Mouse (Mus musculus) thymus, postnatal 14 days (tissue): ENCODE measurements around the gene Tnfrsf25.
A peak's percentile ranks its signal among the peaks of the same experiment; 100 is the strongest.

Experiments
- DNase-seq: peaks from one replicate; pipeline ENCODE4 v3.0.0; 2021

Tnfrsf25 gene

GRCm38 (mm10) chr4:152094233-152094632, 21.5 kb upstream of the Tnfrsf25 start:
- DNase-seq = no peak

GRCm38 (mm10) chr4:152095937-152096910, 19.5 kb upstream of the Tnfrsf25 start:
- DNase-seq = peak; percentile 79

- no peak for DNase-seq
These were observed 18.8 kb upstream of the Tnfrsf25 start for GRCm38 (mm10) chr4:152096927-152097326.

GRCm38 (mm10) chr4:152097911-152098799, 17.6 kb upstream of the Tnfrsf25 start:
- no peak for DNase-seq

GRCm38 (mm10) chr4:152100541-152100940, 15.2 kb upstream of the Tnfrsf25 start:
- DNase-seq = no peak

- no peak for DNase-seq
These were observed 14.6 kb upstream of the Tnfrsf25 start for GRCm38 (mm10) chr4:152101081-152101653.

GRCm38 (mm10) chr4:152101921-152102320, 13.8 kb upstream of the Tnfrsf25 start:
- DNase-seq = no peak

- peak; percentile 87 for DNase-seq
These were observed 12.7 kb upstream of the Tnfrsf25 start for GRCm38 (mm10) chr4:152103025-152103424.

- no peak for DNase-seq
These were observed 9.0 kb upstream of the Tnfrsf25 start for GRCm38 (mm10) chr4:152106746-152107145.

- peak; percentile 42 for DNase-seq
These were observed 8.2 kb upstream of the Tnfrsf25 start for GRCm38 (mm10) chr4:152107493-152107892.

- no peak for DNase-seq
These were observed 7.7 kb upstream of the Tnfrsf25 start for GRCm38 (mm10) chr4:152107971-152108509.

GRCm38 (mm10) chr4:152108673-152109072, 7.1 kb upstream of the Tnfrsf25 start:
- no peak for DNase-seq

- DNase-seq = no peak
These were observed 6.2 kb upstream of the Tnfrsf25 start for GRCm38 (mm10) chr4:152109509-152109908.

- no peak for DNase-seq
These were observed 5.0 kb upstream of the Tnfrsf25 start for GRCm38 (mm10) chr4:152110689-152111088.

GRCm38 (mm10) chr4:152112329-152112728, 3.4 kb upstream of the Tnfrsf25 start:
- no peak for DNase-seq

- DNase-seq = no peak
These were observed 1.7 kb upstream of the Tnfrsf25 start for GRCm38 (mm10) chr4:152114080-152114479.

- DNase-seq = no peak
These were observed 1.8 kb downstream of the Tnfrsf25 start for GRCm38 (mm10) chr4:152117538-152117937.

GRCm38 (mm10) chr4:152119396-152120292, 3.9 kb downstream of the Tnfrsf25 start:
- peak; percentile 67 for DNase-seq

GRCm38 (mm10) chr4:152120311-152121182, 4.8 kb downstream of the Tnfrsf25 start:
- DNase-seq = peak; percentile 69

- DNase-seq = no peak
These were observed 5.4 kb downstream of the Tnfrsf25 start for GRCm38 (mm10) chr4:152121183-152121505.
